Mouse (Mus musculus) right cerebral cortex, adult 18-20 months (tissue): ENCODE data around the gene Dnajb12.

Source experiments
- DNase-seq: peaks from one replicate; pipeline ENCODE4 v3.0.0; 2022; ENCODE audit warnings: mixed read lengths

Gene Dnajb12

DNA sequence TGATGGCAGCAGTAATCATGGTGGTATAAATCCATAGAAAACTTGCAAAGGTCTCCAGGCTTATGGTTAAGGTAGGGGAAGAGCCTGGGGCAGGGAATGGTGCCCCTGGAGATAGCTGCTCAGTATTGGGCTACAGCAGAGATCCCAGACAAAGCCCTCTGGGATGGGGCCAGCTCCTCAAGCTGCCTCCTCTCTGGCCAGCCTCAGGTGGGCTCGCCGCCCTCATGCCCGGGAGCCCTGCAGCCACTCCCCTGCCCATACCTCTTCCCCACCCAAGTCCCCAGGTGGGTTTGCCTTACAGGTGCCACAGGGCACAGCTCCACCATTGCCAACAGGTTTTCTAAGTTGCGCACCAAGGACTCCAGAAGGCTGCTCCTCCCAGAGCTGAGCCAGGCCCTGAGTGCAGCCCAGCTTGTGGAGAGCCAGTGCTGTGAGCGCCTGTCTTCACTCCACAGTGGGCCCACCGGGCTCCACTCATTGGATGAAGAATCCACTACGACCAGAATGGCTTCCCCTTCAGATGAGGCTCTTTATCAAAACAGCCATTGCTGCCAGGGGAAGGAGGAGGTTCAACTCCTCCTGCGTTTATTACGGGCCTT is 18.9 kb downstream of the Dnajb12 start:
- DNase-seq: no peak

DNA sequence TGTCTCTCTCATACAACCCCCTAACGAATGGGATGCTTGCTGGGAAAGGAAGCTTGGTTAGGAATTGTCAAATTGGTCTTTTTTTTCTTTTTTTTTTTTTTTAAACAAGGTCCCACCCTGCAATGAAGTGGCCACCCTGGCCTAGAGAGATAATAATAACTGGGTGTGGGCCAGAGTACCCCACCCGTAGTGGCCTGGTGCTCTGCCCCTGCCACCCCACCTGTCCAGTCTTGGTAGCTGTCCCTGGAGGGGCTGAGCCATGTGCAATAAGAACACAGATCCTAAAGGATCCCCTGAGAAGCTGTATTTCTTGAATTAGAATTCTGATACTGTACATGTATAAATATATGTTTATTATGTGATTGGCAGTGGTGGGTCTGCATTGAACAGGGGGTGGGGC is 19.6 kb downstream of the Dnajb12 start:
- no peak for DNase-seq

DNA sequence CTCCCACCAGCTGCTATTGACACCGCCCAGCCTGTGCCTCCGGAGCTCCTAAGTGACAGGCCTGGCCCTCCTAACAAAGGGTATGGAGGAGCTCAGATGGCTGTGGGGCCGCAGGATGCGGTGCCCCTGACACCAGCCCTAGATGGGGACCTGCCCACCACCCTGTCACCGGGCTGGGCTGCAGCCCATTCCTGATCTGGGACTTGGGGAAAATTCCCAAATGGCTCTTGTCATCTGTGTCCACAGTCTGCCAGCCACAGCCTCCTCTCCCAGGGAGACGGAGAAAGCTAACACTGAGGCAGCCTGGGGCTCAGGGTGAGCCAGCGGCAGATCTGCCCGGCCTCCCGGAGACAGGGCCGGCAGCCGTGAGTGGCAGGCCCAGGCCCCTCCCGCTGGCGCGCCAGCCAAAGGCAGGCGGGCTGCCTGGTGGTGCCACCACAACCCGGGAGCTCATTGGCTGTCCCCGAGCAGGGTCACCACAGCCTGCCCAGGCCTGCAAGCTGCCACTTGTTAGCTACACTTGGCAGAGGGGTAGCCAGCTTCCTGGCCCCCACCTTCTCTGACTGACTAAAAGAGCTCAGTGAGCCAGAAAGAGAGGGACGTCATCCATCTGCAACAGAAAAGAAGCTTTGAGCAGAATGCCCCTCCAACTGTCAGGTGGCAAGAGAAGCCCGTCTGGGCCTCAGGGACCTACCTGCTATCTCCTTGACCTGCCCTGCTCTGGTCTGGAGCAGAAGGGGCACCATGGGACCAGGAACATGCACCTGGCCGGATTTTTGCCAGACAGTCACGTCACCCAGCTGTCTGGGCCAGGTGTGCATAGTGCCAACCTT is 20.2 kb downstream of the Dnajb12 start:
- DNase-seq: peak; percentile 95

DNA sequence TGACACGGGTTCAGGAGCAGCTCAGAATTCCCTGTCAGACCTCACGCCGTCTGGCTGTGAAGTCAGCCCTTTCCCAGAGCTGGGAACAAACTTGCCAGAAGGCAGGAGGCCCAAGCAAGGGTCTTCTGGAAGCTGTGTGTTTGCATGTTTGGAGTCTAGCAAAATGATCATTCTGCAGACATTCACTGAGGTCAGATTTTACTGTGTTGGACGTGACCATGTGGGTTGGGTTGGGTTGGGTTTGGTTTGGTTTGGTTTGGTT is 20.7 kb downstream of the Dnajb12 start:
- no peak for DNase-seq

DNA sequence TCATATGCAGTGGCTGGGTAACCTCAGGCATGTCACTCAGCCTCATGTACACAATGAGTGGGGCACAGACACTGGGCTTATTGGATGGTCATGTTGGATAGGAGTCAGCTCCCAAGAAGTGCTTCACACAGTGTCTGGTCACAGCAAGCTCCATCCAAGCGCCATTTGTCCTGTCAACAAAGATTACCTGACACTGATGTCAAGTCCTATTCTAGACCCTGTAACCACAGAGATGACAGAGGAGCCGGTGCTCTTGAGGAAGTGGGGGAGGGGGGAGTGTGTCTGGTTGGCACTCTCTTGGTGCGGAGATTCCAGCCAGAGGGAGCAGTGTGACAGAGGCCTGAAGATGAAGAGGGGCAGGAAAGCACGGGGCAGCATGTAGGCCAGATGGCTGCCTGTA is 21.6 kb downstream of the Dnajb12 start:
- DNase-seq: no peak

DNA sequence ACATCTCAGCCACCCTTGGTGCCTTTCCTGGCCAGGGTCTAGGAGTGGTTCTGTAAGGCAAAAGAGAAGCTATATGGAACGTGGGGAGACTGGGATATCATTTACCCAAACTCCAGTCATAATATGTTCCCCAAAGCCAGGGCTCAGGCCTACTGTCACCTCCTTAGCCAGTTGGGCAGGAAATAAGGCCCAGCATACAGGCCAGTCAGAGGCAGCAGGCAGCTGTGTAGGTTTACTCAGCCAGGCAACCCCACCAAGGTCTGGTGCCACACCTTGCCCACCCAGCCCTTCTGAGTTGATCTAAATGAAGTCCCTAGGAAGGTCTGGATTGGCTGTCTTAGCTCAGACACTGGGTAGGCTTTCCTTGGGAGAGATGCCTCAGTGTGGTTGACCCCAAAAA is 22.1 kb downstream of the Dnajb12 start:
- DNase-seq: no peak

DNA sequence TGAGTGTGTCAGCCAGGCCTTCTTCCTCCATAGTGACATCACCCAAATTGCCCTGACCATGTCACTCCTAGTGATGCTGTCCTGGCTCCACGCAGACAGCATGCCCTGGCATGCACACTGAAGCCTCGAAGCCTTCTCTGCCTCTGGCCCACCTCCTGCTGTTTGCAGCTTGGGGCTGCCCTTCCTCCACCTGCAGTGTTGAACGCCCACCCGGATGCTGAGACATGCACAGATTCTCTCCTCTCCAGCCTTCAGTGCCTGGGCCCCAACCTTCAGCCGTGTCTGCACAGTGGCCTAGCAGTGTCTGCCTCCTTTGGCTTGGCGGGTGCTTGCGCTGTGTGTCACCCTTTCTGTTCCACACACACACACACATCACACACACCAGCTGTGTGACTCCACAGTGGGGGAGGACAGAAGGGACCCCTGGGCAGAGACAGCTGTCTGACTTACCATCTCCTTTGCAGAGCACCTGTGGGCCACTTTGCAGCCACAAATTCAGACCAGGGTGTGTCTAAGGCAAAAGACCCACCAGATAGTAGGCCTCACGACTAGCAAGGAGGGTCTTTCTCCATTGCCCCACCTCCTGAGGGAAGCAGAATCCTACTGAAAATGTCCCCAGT is 22.7 kb downstream of the Dnajb12 start:
- peak; percentile 61 for DNase-seq

DNA sequence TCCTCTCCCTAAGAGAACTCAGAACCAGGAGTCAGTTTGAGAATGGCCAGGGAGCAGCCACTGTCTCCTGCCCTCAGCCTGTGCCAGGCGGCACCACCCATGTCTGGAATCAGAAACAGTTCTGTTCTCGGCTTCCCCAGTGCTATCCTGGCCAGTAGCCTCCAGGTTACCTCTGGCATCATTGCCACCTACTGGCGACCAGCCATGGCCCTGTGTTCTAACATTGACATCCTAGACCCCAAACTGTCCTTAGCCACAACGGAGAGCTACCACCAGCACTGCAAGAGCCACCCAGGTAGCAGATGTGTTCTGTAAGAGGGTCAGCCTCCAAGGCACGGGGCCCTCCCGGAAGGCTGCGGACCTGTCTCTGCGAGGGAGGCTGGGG is 23.2 kb downstream of the Dnajb12 start:
- no peak for DNase-seq

DNA sequence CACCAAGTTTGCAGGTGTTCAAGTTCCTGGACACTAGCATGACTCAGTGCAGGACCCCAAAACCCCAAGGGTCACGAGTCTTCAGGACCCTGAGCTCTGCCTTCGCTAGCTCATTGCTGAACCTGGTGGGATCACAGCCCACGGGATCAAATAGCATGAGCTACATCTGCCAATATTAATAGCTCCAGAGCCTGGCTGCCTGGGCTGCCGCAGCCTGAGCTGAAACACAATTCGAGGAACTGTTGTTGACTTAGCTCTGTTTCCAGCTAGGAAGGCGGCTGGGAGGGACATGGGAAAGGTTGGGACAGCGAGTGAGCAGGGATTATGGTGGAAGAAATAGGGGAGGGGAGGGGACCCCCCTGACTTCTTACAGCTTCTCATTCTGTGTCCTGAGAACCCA is 23.8 kb downstream of the Dnajb12 start:
- DNase-seq: no peak

DNA sequence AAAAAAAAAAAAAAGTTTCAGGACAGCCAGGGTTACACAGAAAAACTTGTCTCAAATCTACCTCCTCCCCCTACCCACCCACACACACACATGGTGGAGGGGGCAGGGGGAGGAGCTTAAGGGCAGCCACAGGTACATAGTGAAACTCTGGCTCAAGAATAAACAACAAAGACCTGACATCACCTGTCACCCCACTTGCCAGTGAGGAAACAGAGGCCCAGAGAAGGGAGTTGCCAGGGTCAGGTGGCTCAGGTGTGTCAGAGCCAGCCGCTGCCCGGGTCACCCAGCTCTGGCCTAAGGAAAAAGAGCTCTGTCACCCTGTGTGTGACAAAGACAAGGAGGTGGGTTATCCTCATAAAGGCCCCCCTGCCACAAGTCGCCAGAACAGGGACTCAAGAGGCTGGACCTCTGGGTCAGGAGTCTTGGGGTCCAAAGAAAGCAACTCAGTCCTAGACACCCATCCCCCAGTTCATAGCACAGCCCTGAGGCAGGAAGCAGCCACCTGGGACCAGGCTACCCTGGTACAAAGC is 27.8 kb downstream of the Dnajb12 start:
- no peak for DNase-seq

DNA sequence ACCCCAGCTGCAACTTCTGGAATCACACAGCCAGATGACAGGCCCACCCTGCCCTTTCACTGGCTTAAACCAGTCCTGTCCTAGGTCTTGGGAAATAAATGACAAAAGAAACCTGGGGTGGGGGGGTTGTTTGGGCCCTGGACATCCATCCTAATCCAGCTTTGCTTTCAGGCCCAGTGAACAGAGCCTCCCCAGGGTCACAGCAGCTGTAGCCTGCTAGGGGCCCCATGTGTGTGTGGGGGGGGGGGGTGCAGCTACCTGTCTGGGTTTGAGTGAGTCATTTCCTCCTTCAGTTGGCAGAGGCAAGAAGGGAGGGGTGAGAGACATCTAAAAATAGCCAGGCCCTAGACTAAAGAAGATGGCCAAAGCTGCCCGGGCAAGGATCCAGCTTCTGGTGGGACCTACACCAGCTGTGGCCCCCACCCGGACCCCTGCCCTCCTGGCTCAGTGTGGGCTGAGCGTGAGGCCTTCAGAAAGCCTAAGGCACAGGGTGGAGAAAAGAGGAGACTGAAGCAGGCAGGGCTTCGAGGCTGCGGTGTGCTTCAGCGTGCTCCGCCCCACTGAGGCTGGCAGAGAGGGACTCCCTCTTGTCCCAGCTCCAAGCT is 28.4 kb downstream of the Dnajb12 start:
- DNase-seq: no peak

DNA sequence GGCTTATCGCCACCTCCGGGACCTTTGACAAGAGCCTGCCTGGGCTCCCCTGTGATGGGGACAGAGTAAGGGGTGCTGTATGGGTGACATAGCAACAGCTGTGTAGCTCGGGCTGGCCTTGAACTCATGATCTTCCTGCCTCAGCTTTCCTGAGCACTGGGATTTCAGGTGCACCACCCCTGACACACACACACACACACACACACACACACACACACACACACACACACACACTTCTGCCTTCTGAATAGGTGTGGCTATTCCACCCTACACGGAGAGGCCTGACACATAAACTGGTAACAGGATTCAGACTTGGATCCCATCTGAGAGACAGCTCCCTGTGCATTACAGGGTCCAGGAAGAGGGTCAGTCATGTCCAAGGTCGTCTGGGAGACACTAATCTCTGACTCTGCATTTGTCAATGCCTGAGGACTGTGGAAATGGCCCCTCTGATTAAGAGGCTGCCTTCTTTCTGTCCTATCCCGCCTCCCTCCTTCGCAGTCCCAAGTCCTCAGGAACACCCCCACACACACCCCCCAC is 29.5 kb downstream of the Dnajb12 start:
- DNase-seq: no peak

DNA sequence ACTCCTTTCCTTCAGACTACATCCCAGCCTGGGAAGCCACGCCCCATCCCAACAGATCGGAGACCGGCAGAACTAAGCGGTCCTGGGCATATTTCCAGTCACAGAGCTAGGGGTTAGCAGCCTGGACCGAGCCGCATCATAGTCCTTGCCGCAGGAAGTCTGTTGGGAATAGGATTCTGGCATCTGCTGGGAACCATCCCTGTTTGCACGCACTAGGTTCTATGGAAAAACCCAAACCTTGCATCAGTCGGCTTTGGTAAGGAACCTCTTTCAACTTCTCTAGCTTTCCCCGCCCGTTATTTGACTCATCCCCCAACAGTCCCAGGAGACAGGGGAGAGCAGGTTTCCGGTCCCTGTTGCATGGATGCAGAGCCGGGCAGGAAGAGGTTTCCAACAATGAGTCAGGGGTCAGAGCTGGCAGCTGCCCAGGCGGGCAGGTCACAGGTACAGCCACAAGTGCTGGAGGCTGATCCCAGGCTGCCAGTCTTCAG is 30.0 kb downstream of the Dnajb12 start:
- DNase-seq: no peak

DNA sequence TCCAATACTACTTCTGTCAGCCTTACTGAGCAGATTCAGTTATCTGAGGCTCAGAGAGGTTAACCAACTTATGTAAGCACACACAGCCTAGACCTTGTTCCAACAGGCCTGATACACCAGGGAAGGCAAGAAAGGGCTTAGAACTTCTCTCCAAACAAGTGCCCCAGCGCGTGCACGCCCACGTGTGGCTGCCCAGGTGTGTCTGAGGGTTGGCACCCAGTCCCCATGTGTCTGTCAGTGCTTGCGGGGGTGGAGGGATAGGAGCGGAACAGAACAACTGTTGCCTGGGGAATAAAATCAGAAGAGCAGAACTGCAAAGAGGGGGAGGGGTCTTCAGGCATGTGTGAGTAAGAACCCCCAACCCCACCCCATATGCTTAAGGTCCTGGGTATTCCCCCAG is 31.7 kb downstream of the Dnajb12 start:
- DNase-seq: no peak

DNA sequence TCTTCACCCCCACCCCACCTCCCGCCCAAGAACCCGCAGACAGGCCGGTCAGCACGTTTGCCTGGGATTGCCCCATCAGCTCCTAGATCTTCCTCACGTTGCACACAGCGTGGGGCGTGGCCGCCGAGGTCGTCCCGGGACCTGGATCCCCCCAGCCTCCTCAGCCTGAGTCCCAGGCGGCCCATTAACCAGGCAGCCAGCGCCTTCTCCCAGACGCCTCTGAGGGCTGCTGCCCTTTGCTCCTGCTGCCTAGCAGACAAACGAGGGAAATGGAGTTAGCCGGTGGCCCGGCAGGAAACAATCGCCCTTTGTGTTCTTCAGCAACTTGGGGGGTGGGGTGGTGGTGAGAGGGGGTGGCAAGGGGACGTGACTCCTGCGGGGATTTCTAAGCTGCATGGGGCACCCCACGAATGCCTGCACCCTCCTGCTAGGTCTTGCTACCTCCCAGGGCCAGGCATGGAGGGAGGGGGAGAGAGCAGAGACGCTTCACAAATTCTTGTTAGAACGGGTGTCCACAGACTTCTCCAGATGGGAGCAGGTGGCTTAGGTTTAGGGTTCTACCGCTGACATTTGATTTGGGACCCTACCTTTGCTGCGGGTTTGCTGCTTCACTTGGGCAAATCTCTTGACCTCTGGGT is 32.3 kb downstream of the Dnajb12 start:
- no peak for DNase-seq

DNA sequence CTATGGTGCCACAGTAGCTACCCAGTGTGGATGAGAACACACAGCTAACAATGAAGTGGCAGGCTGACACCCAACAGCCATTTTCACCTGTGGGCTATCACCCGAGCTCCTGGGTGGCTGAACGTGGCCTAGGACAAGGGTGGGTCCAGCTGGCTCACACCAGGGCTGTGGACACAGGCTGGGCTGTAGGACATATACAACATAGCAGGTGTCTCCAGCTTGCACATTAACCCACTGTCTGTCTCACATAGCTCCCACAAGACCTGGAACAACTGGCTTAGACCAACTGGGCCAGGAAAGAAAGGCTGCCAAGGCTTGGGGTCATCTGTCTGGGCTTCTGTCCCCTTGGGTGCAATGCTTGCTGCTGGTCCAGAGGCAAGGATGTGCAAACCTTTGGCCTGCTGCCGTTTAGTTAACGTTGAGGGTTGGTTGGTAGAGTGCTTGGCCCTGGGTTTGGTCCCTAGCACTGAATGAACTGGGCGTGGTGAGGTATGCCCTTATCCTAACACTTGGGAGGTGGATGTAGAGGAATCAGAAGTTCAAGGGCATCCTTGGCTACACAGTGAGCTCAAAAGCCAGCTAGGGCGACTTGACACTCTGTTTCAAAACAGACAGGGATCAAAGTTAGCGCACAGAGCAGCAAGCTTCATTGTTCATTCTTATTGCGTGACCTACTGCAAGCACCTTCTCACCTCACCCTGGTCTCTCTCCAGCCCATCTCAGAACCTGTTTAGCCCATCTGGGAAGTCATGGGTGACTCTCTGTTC is 36.0 kb downstream of the Dnajb12 start:
- DNase-seq: no peak

DNA sequence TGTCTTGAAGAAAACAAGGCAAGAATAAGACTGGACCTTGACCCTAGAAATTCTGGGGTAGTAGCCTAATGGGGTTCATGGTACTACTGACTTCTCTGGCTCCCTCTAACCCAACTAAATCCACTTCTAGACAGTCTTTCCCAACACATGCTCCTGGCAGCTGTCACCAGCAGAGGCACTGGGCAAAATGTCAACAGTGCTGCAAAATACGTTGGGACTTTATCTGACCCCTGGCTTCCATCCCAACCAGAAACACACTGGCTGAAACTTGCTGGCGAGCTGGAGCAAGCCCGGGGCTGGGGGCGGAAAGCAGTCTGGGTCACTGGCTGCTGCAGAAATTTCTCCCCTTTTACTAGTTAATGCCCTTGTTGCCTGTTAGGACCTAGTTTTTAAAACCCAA is 36.8 kb downstream of the Dnajb12 start:
- no peak for DNase-seq

DNA sequence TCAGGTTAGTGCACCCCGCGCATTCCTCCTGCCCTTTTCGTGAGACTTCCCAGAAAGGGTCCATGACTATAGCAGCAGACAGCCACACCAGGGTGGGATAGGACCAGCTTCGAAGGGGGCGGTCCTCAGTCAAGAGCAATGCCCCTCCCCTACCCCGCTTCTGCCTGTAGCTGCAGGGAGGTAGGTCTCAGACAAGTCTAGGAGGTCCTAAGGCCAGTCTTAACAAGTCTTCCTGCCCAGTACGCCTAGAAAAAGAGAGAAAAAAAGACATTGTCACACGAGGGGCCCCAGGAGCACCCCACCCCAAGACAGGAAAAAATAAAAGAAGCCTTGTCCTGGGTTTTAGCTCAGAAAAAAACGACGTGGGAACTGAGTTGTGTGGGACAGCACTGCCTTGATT is 37.3 kb downstream of the Dnajb12 start:
- DNase-seq: no peak

DNA sequence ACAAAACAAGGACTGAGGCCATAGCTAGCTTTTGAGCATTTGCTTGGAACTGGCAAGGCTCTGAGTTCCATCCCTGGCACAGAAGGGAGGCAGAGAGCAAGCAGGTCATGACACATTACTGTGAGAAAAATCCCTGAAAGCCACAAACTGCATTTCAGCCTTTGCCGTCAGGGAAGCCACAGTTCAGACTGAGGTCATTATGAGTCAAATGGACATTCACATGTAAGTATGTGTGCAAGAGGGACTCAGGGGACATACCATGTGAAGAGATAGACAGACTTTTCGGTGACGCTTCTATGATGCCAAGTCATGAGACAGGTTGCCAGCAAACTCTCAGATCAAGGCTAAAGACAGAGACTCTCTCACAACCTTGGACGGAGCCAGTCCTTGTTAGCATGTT is 38.8 kb downstream of the Dnajb12 start:
- no peak for DNase-seq

DNA sequence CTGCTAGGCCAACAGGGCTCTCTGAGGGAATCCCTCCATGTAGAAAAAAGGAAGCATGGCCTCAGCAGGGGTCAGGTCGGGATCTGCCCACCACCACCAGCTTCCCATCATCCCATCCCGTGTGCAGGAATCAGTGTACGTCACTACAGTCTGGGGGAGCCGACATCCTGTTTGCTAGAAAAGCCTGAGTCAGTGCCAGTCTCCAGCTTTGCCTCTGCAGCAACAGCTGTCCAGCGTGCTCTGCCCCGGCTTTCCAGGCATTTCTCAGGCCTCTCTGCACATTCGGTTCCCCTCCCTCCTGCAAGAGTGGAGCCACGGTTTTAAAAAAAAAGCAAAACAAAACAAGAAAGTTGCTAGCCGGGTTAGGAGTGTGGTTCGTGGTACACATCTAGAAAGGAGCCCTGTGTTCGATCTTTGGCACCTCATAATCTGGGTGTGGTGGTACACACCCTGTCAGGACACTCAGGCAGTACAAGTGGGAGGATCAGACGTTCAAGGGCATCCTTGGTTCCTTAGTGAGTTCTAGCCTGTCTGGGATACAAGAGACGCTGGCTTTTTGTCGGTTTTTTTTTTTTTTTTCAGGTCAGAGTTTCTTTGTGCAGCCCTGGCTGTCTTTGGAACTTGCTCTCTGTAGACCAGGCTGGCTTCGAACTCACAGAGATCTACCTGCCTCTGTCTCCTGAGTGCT is 40.3 kb downstream of the Dnajb12 start:
- no peak for DNase-seq

DNA sequence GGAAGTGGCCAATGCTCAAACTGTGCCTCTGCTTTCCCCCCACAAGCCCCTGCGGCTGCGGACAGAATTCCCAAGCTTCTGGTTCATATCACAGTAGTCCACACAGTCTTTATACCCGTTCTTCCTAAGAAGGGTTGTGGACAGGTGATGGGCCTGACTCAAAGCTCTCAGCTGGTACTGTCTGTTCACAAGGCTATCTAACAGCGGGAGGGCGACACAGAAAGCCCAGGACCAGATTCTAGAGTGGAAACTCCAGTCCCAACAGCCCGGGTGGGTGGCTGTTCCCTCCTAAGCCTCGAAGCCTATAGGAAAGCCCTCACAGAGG is 41.1 kb downstream of the Dnajb12 start:
- DNase-seq: no peak
